Mouse (Mus musculus): ENCODE results near the gene Wdr63.

DNA sequence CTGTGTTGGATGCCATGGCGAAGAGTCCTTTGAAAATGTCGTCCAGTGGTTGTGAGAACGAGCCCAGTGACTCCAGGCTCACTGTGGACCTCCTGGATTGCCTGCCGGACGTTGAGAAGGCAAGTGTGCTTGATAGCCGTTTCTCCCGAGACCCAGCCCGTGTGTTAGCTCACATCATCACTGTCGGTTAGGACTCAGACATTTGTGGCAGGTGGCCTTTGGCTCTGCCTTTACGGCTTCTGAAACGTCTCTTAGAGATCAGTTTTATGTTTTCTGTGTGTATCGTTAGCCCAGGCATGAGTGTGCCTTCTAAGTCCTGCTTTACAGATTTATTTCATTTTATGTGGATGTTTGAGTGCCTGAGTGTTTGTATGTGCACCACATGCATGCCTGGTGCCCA lies 93.6 kb downstream of the Wdr63 start:
- no peak for TF ChIP-seq CTCF (IDR thresholded peaks at IDR 0.05; ENCODE audit: low read depth, low read length)
- TF ChIP-seq POLR2A (IDR thresholded peaks at IDR 0.05; ENCODE audit: borderline replicate concordance, low read depth, low read length): no peak
